Mouse (Mus musculus): ENCODE measurements at regions not wholly inside any gene's neighbourhood (a gene's known extent, or its start where the extent isn't known, plus 50 kb on each side); places are given as distances from the start of the nearest gene placed in this dataset.
A peak's percentile ranks its signal among the peaks of the same experiment; 100 is the strongest.

DNA sequence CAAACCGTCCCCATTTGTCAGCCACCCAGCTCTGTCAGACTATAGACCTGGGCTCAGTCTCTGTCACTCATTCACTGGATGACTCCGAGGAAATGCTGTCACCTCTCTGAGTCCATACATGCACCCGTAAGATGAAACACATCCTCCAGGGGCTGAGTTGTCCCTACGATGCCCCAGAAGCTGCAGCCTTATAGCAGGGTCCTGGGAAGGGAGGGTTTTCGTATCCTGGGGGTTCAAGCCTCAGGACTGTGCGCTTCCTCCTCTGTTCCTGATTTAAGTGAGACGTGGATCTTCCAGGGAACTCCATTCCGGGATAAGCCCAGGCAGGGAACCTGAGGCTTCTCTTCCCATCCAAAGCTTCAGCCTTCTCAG lies 111.6 kb downstream of the Tpra1 start:
- Histone ChIP-seq H3K9ac (ENCODE audit: low read depth, low read length) (no peak overlapping the region), H3K4me1 (ENCODE audit: control insufficient read depth, insufficient read depth, low read depth, low read length) (peaks cover 18% of the 10 kb centered on the region), H3K27me3 (replicated peaks; ENCODE audit: control insufficient read depth, insufficient read depth, low read length) (peaks cover 2% of the 10 kb centered on the region; the same call in 1 of the 2 replicates), H3K27ac (ENCODE audit: low read depth, low read length) (peak overlapping the region; percentile 59; the same call in 1 of the 2 replicates), H3K9me3 (ENCODE audit: control insufficient read depth, low read length) (no peaks in the 10 kb centered on the region), H3K36me3 (ENCODE audit: control insufficient read depth, insufficient read depth, low read length) (no peaks in the 10 kb centered on the region), H3K4me3 (ENCODE audit: low read length) (no peak overlapping the region), H3K4me2 (ENCODE audit: low read length) (no peak overlapping the region)
- ATAC-seq = no peak
- WGBS = 39% methylated on average over 8 of the region's 8 CpGs

- H3K4me1 ChIP-seq (ENCODE audit: control insufficient read depth, insufficient read depth, low read depth, low read length) = peaks cover 2% of the 10 kb centered on the region; the same call in 1 of the 2 replicates
- WGBS = 24% methylated on average over 11 of the region's 11 CpGs
- peaks cover 5% of the 10 kb centered on the region; the same call in 1 of the 2 replicates for H3K27me3 ChIP-seq (replicated peaks; ENCODE audit: control insufficient read depth, insufficient read depth, low read length)
- no peak overlapping the region for H3K4me2 ChIP-seq (ENCODE audit: low read length)
- H3K9me3 ChIP-seq (ENCODE audit: control insufficient read depth, low read length) = no peaks in the 10 kb centered on the region
- H3K36me3 ChIP-seq (ENCODE audit: control insufficient read depth, insufficient read depth, low read length) = no peaks in the 10 kb centered on the region
- H3K4me3 ChIP-seq (ENCODE audit: low read length) = no peak overlapping the region
- H3K9ac ChIP-seq (ENCODE audit: low read depth, low read length) = no peak overlapping the region
- peak; percentile 64 for ATAC-seq
- H3K27ac ChIP-seq (ENCODE audit: low read depth, low read length) = no peak overlapping the region
Measured at GRCm38 (mm10) chr6:89024101-89024650, 122.1 kb downstream of the Tpra1 start.

DNA sequence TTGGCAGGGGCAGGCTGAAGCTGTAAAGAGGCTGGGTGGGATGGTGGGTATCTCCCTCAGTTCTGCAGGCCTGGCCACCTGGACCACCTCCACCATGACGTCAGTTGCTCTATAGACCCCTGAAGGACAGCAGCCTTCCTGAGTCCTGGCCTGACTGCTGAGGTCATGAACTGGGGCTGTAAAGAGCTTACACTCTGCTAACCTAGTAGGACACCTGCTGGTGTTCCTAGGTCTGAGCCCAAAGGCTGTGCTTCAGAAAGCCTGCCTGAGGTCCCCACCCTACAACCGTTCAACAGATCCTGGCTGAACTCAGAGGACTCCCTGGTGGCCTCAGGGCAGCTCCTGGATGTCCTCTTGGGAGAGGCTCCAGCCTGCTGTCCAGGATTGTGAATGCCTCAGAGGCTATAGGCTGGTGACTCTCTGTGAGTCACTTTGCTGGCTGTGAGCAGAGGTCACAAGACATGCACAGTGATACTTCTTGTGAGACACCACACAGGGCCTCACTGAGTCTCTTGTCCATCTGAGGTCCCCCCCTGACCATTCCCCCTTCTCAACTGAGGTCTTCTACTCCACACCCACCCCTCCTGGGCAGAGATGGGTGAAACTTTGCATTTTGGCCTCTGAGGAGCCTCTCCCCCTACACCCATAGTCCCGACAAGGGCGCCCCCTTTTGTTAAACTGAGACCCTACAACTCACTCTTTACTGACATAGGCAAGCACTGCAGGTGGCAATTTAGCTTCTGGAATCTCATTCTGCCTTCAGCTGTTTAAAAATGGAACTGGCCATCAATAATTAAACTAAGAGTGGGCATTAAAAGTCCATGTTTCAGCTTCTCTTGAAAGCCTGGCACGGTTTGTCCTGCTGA lies 131.6 kb downstream of the Tpra1 start:
- no peak overlapping the region for H3K4me2 ChIP-seq (ENCODE audit: low read length)
- no peak overlapping the region for H3K9ac ChIP-seq (ENCODE audit: low read depth, low read length)
- no peaks in the 10 kb centered on the region for H3K36me3 ChIP-seq (ENCODE audit: control insufficient read depth, insufficient read depth, low read length)
- no peak for ATAC-seq
- no peaks in the 10 kb centered on the region for H3K9me3 ChIP-seq (ENCODE audit: control insufficient read depth, low read length)
- peaks cover 18% of the 10 kb centered on the region for H3K4me1 ChIP-seq (ENCODE audit: control insufficient read depth, insufficient read depth, low read depth, low read length)
- WGBS = 37% methylated on average over 5 of the region's 5 CpGs
- no peaks in the 10 kb centered on the region for H3K27me3 ChIP-seq (replicated peaks; ENCODE audit: control insufficient read depth, insufficient read depth, low read length)
- no peak overlapping the region for H3K4me3 ChIP-seq (ENCODE audit: low read length)
- no peak overlapping the region for H3K27ac ChIP-seq (ENCODE audit: low read depth, low read length)

DNA sequence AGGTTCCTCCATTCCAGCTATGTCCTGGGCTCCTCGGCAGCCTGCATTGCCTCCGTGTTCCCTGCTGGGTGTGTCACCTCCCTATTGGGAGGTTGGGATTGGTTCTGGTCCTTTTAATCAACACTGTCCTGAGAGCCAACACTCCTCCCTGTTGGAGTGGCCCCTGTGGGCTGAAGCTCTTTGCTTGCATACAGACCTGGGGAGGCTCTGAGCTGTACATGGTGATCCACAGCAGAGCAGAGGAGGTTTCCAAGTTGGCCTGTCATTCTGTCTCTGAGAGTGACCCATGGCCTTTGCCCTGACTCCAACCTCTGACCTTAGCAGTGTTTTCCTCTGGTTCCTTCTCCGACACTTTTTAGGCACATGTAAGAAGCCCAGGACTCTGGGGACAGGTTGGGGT lies 132.4 kb downstream of the Tpra1 start:
- Histone ChIP-seq H3K36me3 (ENCODE audit: control insufficient read depth, insufficient read depth, low read length) (no peaks in the 10 kb centered on the region), H3K4me2 (ENCODE audit: low read length) (no peak overlapping the region), H3K27me3 (replicated peaks; ENCODE audit: control insufficient read depth, insufficient read depth, low read length) (no peaks in the 10 kb centered on the region), H3K9me3 (ENCODE audit: control insufficient read depth, low read length) (no peaks in the 10 kb centered on the region), H3K27ac (ENCODE audit: low read depth, low read length) (no peak overlapping the region; the same call in 1 of the 2 replicates), H3K4me3 (ENCODE audit: low read length) (no peak overlapping the region), H3K4me1 (ENCODE audit: control insufficient read depth, insufficient read depth, low read depth, low read length) (peaks cover 18% of the 10 kb centered on the region), H3K9ac (ENCODE audit: low read depth, low read length) (no peak overlapping the region)
- 38% methylated on average over 3 of the region's 3 CpGs for WGBS
- ATAC-seq = no peak

GRCm38 (mm10) chr6:89035061-89035835 lies 133.2 kb downstream of the Tpra1 start:
- WGBS = 23% methylated on average over 13 of the region's 13 CpGs
- no peaks in the 10 kb centered on the region for H3K36me3 ChIP-seq (ENCODE audit: control insufficient read depth, insufficient read depth, low read length)
- no peaks in the 10 kb centered on the region for H3K9me3 ChIP-seq (ENCODE audit: control insufficient read depth, low read length)
- H3K27ac ChIP-seq (ENCODE audit: low read depth, low read length) = peak overlapping the region; percentile 76
- ATAC-seq = peak; percentile 82
- H3K4me2 ChIP-seq (ENCODE audit: low read length) = peak overlapping the region; percentile 45
- no peaks in the 10 kb centered on the region for H3K27me3 ChIP-seq (replicated peaks; ENCODE audit: control insufficient read depth, insufficient read depth, low read length)
- peaks cover 18% of the 10 kb centered on the region for H3K4me1 ChIP-seq (ENCODE audit: control insufficient read depth, insufficient read depth, low read depth, low read length)
- H3K9ac ChIP-seq (ENCODE audit: low read depth, low read length) = peak overlapping the region; percentile 46
- H3K4me3 ChIP-seq (ENCODE audit: low read length) = no peak overlapping the region

DNA sequence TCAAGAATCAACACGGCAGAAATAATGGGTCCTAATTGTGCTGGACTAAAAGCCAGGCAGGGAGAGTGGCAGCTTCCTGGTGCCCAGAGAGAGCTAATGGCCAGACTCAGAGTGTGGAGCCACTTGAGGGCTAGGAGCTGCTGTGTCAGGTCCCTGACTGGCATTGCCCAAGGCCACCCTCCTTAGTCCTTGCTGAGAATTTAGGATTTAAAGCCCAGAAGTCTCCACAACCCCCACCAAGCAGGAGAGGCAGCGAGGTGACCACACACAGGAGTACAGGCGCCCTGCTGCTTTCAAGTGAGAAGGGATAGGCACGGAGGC lies 133.7 kb downstream of the Tpra1 start:
- no peaks in the 10 kb centered on the region for H3K36me3 ChIP-seq (ENCODE audit: control insufficient read depth, insufficient read depth, low read length)
- no peaks in the 10 kb centered on the region for H3K9me3 ChIP-seq (ENCODE audit: control insufficient read depth, low read length)
- peaks cover 18% of the 10 kb centered on the region for H3K4me1 ChIP-seq (ENCODE audit: control insufficient read depth, insufficient read depth, low read depth, low read length)
- H3K9ac ChIP-seq (ENCODE audit: low read depth, low read length) = peak overlapping the region; percentile 46
- no peak overlapping the region for H3K4me3 ChIP-seq (ENCODE audit: low read length)
- WGBS = 28% methylated on average over 4 of the region's 4 CpGs
- peak overlapping the region; percentile 76 for H3K27ac ChIP-seq (ENCODE audit: low read depth, low read length)
- no peaks in the 10 kb centered on the region for H3K27me3 ChIP-seq (replicated peaks; ENCODE audit: control insufficient read depth, insufficient read depth, low read length)
- peak overlapping the region; percentile 45; the same call in 1 of the 2 replicates for H3K4me2 ChIP-seq (ENCODE audit: low read length)
- ATAC-seq = peak; percentile 46

- Histone ChIP-seq H3K9me3 (ENCODE audit: control insufficient read depth, low read length) (no peaks in the 10 kb centered on the region), H3K36me3 (ENCODE audit: control insufficient read depth, insufficient read depth, low read length) (no peaks in the 10 kb centered on the region), H3K4me3 (ENCODE audit: low read length) (no peak overlapping the region), H3K9ac (ENCODE audit: low read depth, low read length) (no peak overlapping the region), H3K4me1 (ENCODE audit: control insufficient read depth, insufficient read depth, low read depth, low read length) (peaks cover 18% of the 10 kb centered on the region), H3K4me2 (ENCODE audit: low read length) (no peak overlapping the region), H3K27ac (ENCODE audit: low read depth, low read length) (no peak overlapping the region), H3K27me3 (replicated peaks; ENCODE audit: control insufficient read depth, insufficient read depth, low read length) (no peaks in the 10 kb centered on the region)
- 73% methylated on average over 2 of the region's 2 CpGs for WGBS
- no peak for ATAC-seq
Measured at GRCm38 (mm10) chr6:89037392-89037791, 135.3 kb downstream of the Tpra1 start.

GRCm38 (mm10) chr6:89037901-89038300 lies 135.8 kb downstream of the Tpra1 start:
- Histone ChIP-seq H3K27me3 (replicated peaks; ENCODE audit: control insufficient read depth, insufficient read depth, low read length) (no peaks in the 10 kb centered on the region), H3K4me3 (ENCODE audit: low read length) (no peak overlapping the region), H3K9ac (ENCODE audit: low read depth, low read length) (no peak overlapping the region), H3K4me1 (ENCODE audit: control insufficient read depth, insufficient read depth, low read depth, low read length) (peaks cover 18% of the 10 kb centered on the region), H3K36me3 (ENCODE audit: control insufficient read depth, insufficient read depth, low read length) (no peaks in the 10 kb centered on the region), H3K9me3 (ENCODE audit: control insufficient read depth, low read length) (no peaks in the 10 kb centered on the region), H3K27ac (ENCODE audit: low read depth, low read length) (no peak overlapping the region), H3K4me2 (ENCODE audit: low read length) (no peak overlapping the region)
- 77% methylated on average over 7 of the region's 7 CpGs for WGBS
- ATAC-seq = no peak

DNA sequence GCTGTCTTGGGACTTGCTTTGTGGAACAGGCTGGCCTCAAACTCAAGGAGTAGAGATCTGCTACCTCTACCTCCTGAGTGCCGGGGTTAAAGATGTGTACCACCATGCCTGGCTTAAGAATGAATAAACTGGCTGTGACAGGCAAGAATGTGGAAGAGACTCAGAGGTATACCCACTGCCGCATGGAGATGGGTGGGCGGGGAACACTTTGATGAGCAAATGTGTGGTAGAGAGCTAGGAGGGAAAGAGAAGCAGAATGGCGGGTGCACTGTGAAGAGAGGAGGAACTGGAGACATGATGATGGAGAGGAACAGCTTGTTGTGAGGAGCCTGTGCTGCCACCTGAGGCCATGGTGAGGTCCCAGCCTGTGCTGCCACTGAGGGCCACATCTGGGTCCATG lies 138.9 kb downstream of the Tpra1 start:
- Histone ChIP-seq H3K27me3 (replicated peaks; ENCODE audit: control insufficient read depth, insufficient read depth, low read length) (no peaks in the 10 kb centered on the region), H3K9ac (ENCODE audit: low read depth, low read length) (no peak overlapping the region), H3K27ac (ENCODE audit: low read depth, low read length) (no peak overlapping the region), H3K36me3 (ENCODE audit: control insufficient read depth, insufficient read depth, low read length) (no peaks in the 10 kb centered on the region), H3K4me3 (ENCODE audit: low read length) (no peak overlapping the region), H3K9me3 (ENCODE audit: control insufficient read depth, low read length) (no peaks in the 10 kb centered on the region), H3K4me1 (ENCODE audit: control insufficient read depth, insufficient read depth, low read depth, low read length) (peaks cover 2% of the 10 kb centered on the region), H3K4me2 (ENCODE audit: low read length) (no peak overlapping the region)
- ATAC-seq = no peak
- WGBS = 91% methylated on average over 4 of the region's 4 CpGs

Measured in hindbrain, embryonic 16.5 days (tissue).